In the genomic region with DNA sequence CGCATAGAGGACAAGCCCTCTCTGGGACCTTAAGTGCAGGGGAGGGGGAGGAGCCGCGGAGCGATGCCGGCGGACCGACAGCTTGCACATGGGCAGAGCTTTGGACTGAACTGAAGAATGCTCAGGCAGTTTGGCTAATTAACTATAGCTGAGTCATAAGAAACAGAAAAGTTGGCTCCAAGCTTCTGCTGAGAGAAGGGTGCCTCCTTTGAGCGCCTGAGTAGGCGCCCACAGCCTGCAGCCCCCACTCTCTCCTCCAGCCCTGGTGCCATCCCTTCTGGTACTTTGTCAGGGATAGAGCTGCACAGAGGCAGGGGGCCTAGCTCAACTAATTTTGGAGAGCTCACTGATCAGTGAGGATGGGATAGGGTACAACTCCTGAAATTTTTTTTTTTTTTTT, we compare ENCODE assay signal across 8 mouse cellular contexts. TPM values are rescaled to one million over a fixed set of nuclear protein-coding genes. Genes with fewer than 3 reads are reported as not detected.
DNase-seq lines count a peak whose midpoint lies in the region; ATAC-seq and TF ChIP-seq lines count a peak whose summit lies in the region.
"Had no signal": no experiment of that assay in that cellular context is flagged by ENCODE, and none has a peak within 500 bp of the region (broad histone marks: within the 10 kb centered on the region; RNA-seq: fewer than 3 reads in every experiment).

No protein-coding gene starts in this region.

- H3K4me3 ChIP-seq in heart, postnatal 0 days (ENCODE audit: low read depth, low read length) = no peak overlapping the region
- no peak overlapping the region for H3K4me3 ChIP-seq in hindbrain, embryonic 16.5 days (ENCODE audit: low read length)
- H3K4me3 ChIP-seq in hindbrain, embryonic 14.5 days (replicated peaks; ENCODE audit: low read length) = no peak overlapping the region
- H3K4me3 ChIP-seq: midbrain, embryonic 12.5 days had no signal

- H3K9me3 ChIP-seq in heart, postnatal 0 days (replicated peaks; ENCODE audit: control insufficient read depth, low read length) = no peaks in the 10 kb centered on the region
- H3K9me3 ChIP-seq in hindbrain, embryonic 16.5 days (ENCODE audit: control insufficient read depth, low read length) = no peaks in the 10 kb centered on the region
- H3K9me3 ChIP-seq in hindbrain, embryonic 14.5 days (ENCODE audit: control insufficient read depth, low read length) = no peaks in the 10 kb centered on the region
- H3K9me3 ChIP-seq: midbrain, embryonic 12.5 days had no signal

- H3K4me2 ChIP-seq in heart, postnatal 0 days (ENCODE audit: low read depth, low read length) = no peak overlapping the region
- H3K4me2 ChIP-seq in hindbrain, embryonic 16.5 days (ENCODE audit: low read length) = no peak overlapping the region
- H3K4me2 ChIP-seq in hindbrain, embryonic 14.5 days (replicated peaks) = no peak overlapping the region
- H3K4me2 ChIP-seq: midbrain, embryonic 12.5 days had no signal

- no peak overlapping the region for H3K27ac ChIP-seq in heart, postnatal 0 days (ENCODE audit: low read depth)
- H3K27ac ChIP-seq in hindbrain, embryonic 16.5 days (ENCODE audit: low read depth, low read length) = no peak overlapping the region
- no peak overlapping the region for H3K27ac ChIP-seq in hindbrain, embryonic 14.5 days
- H3K27ac ChIP-seq: midbrain, embryonic 12.5 days had no signal

- no peak overlapping the region for H3K9ac ChIP-seq in heart, postnatal 0 days (replicated peaks; ENCODE audit: low read depth, low read length)
- no peak overlapping the region for H3K9ac ChIP-seq in hindbrain, embryonic 16.5 days (ENCODE audit: low read depth, low read length)
- H3K9ac ChIP-seq in hindbrain, embryonic 14.5 days = no peak overlapping the region
- H3K9ac ChIP-seq: midbrain, embryonic 12.5 days had no signal

- H3K4me1 ChIP-seq in heart, postnatal 0 days (ENCODE audit: control insufficient read depth, insufficient read depth) = no peaks in the 10 kb centered on the region
- no peaks in the 10 kb centered on the region for H3K4me1 ChIP-seq in hindbrain, embryonic 16.5 days (ENCODE audit: control insufficient read depth, insufficient read depth, low read depth, low read length)
- H3K4me1 ChIP-seq in hindbrain, embryonic 14.5 days (replicated peaks; ENCODE audit: control insufficient read depth, insufficient read depth, low read length) = no peaks in the 10 kb centered on the region
- H3K4me1 ChIP-seq: midbrain, embryonic 12.5 days had no signal

- TF ChIP-seq CTCF in heart, postnatal 0 days (IDR thresholded peaks at IDR 0.05; ENCODE audit: low read depth) = no peak

- H3K36me3 ChIP-seq in heart, postnatal 0 days (replicated peaks; ENCODE audit: control insufficient read depth, insufficient read depth, low read length) = no peaks in the 10 kb centered on the region
- H3K36me3 ChIP-seq in hindbrain, embryonic 16.5 days (ENCODE audit: control insufficient read depth, insufficient read depth, low read length) = no peaks in the 10 kb centered on the region
- H3K36me3 ChIP-seq in hindbrain, embryonic 14.5 days (replicated peaks; ENCODE audit: control insufficient read depth, insufficient read depth) = no peaks in the 10 kb centered on the region
- H3K36me3 ChIP-seq: midbrain, embryonic 12.5 days had no signal

- no peak for ATAC-seq in heart, postnatal 0 days (ENCODE audit: insufficient read depth, low read depth)
- no peak for ATAC-seq in hindbrain, embryonic 16.5 days
- ATAC-seq in hindbrain, embryonic 14.5 days (ENCODE audit: low FRiP score) = no peak

- 23% methylated on average over 9 of the region's 9 CpGs for WGBS in heart, postnatal 0 days
- 41% methylated on average over 9 of the region's 9 CpGs for WGBS in hindbrain, embryonic 16.5 days
- 46% methylated on average over 9 of the region's 9 CpGs for whole genome bisulfite sequencing in hindbrain, embryonic 14.5 days

- TF ChIP-seq EP300 in heart, postnatal 0 days (IDR thresholded peaks at IDR 0.05; ENCODE audit: low read depth) = no peak

- H3K27me3 ChIP-seq in heart, postnatal 0 days (ENCODE audit: control insufficient read depth, insufficient read depth, low read length) = no peaks in the 10 kb centered on the region
- no peaks in the 10 kb centered on the region for H3K27me3 ChIP-seq in hindbrain, embryonic 16.5 days (replicated peaks; ENCODE audit: control insufficient read depth, insufficient read depth, low read length)
- no peaks in the 10 kb centered on the region for H3K27me3 ChIP-seq in hindbrain, embryonic 14.5 days (ENCODE audit: control insufficient read depth, insufficient read depth, low read length)
- H3K27me3 ChIP-seq: midbrain, embryonic 12.5 days had no signal

- DNase-seq in urinary bladder, postnatal 25 days (ENCODE audit: low spot score) = peak; percentile 9
- no peak for DNase-seq in urinary bladder, postnatal 4 days (ENCODE audit: low spot score in 2 of 2)
- peak; percentile 6 for DNase-seq in heart, postnatal 0 days (ENCODE audit: low spot score)
- peak; percentile 37 to 39 for DNase-seq in layer of hippocampus, postnatal 36 days
- DNase-seq in hindbrain, embryonic 14.5 days (ENCODE audit: low spot score) = no peak
- DNase-seq in adrenal gland, postnatal 10 days = no peak

RNA-seq across cellular contexts. Expression of a gene that starts 27.9 kb away (rescaled TPM):
- 19.0 and 22.2 TPM in 2 replicates for total RNA-seq in heart, postnatal 0 days (2014; rRNA removed; ENCODE audit: low replicate concordance)
- polyA plus RNA-seq in heart, postnatal 0 days (2015; fragmentation: Nextera tagmentation; extraction: Ambion mirVana) = 1.8 and 2.0 TPM in 2 replicates
- total RNA-seq in layer of hippocampus, postnatal 36 days (2021) = 100 to 1,000 TPM in 1 of 2 experiments, 10 to 100 TPM in 1; 97.5 to 103 TPM
- polyA plus RNA-seq in hindbrain, embryonic 16.5 days (2015; fragmentation: Nextera tagmentation; extraction: Ambion mirVana) = 4.0 and 5.0 TPM in 2 replicates
- polyA plus RNA-seq in hindbrain, embryonic 14.5 days (2014; fragmentation: Nextera tagmentation; extraction: Ambion mirVana) = 6.3 and 7.2 TPM in 2 replicates
- 10 to 100 TPM; 31.4 to 36.2 TPM for total RNA-seq in adrenal gland, postnatal 10 days (2021)

Comparison
In these comparisons a context has a peak if more than half of its experiments do, and no peak if none do; other contexts are left out.
1. DNase-seq: peak in urinary bladder, postnatal 25 days (single experiment), heart, postnatal 0 days (single experiment) and layer of hippocampus, postnatal 36 days (2 of 2); none in urinary bladder, postnatal 4 days (0 of 2), hindbrain, embryonic 14.5 days (single experiment) and adrenal gland, postnatal 10 days (single experiment).